18 mouse cellular contexts compared by ENCODE assay signal in the genomic region with DNA sequence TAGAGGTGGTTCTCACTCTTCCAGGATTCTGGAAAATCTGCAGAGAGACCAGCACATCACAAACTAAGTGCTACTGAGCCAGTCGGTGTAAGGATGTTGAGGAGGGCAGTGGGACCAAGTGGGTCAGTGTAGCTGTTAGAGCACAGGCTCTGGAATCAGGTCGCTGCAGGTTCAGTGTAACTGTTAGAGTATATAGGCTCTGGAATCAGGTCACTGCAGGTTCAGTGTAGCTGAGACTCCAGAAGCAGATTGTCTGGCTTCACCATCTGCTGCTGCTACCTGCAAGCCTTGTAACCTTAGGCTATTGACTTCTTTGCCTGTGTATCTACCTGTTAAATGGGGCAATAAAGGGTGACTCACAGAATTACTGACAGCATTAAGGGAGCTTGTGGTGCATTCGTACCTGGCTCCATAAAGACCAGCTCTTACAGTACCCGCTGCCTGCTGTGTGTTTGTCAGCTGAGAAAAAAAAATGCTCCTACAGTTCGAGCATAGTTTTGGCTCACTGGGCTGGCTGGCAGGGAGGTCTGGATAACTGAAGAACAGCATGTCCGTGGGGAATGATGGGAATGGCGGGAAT. TPM values are rescaled to one million over a fixed set of nuclear protein-coding genes. Genes with fewer than 3 reads are reported as not detected.
DNase-seq lines count a peak whose midpoint lies in the region; ATAC-seq and TF ChIP-seq lines count a peak whose summit lies in the region.
"Had no signal": no experiment of that assay in that cellular context is flagged by ENCODE, and none has a peak within 500 bp of the region (broad histone marks: within the 10 kb centered on the region; RNA-seq: fewer than 3 reads in every experiment).

No protein-coding gene starts in this region.

- in situ Hi-C loops in Patski (cut with MboI; ENCODE audit: low pct_unique_long_range_greater_than_20kb): loop anchor here (10.0 kb wide), 1 partner anchor 406 kb away; the partner anchor contains the start of gene Mad2l1

- POLR2A ChIA-PET in Patski (lab: Charles Lee): interaction anchor here (0.9 kb wide), 1 partner anchor 12 kb away, joined by 3 read pairs; no protein-coding TSS in a partner anchor

- peak; percentile 32 for ATAC-seq in Patski
- ATAC-seq: forebrain, embryonic 13.5 days; liver, embryonic 12.5 days had no signal

- no peaks in the 10 kb centered on the region for H3K9me3 ChIP-seq in heart, embryonic 10.5 days
- H3K9me3 ChIP-seq: forebrain, embryonic 13.5 days; kidney, embryonic 15.5 days; limb, embryonic 12.5 days; liver, embryonic 12.5 days had no signal

- DNase-seq in heart, embryonic 10.5 days (ENCODE audit: low spot score): peak; percentile 68
- DNase-seq in heart, postnatal 4 days: no peak
- DNase-seq in Muller cell, postnatal 12 days (ENCODE audit: inconsistent ontology term): peak; percentile 33
- DNase-seq in Patski (ENCODE audit: low read depth, low spot score): no peak
- peak; percentile 31 for DNase-seq in cerebellum, adult 9-11 months
- DNase-seq in gastrocnemius, postnatal 4 days (ENCODE audit: low spot score in 2 of 2): no peak
- DNase-seq in right cerebral cortex, postnatal 36 days (ENCODE audit: low spot score in 2 of 2): no peak
- DNase-seq: adrenal gland, postnatal 14 days; gastrocnemius, postnatal 10 days; kidney, postnatal 4 days; lung, adult 2 months; right cerebral cortex, postnatal 4 days; thymus, adult 2 months had no signal

- H3K4me3 ChIP-seq in heart, embryonic 10.5 days: no peak overlapping the region
- H3K4me3 ChIP-seq: erythroblast, embryonic 14.5 days; forebrain, embryonic 13.5 days; kidney, embryonic 15.5 days; limb, embryonic 12.5 days; liver, embryonic 12.5 days had no signal

- CTCF ChIA-PET in Patski (lab: Charles Lee): interaction anchor here (0.6 to 2.2 kb wide), 7 partner anchors 10 to 218 kb away, joined by 3 to 9 read pairs (median 5); no protein-coding TSS in a partner anchor

- 54% methylated on average over 7 of the region's 7 CpGs for WGBS in heart, embryonic 10.5 days

- no peak overlapping the region for H3K27ac ChIP-seq in heart, embryonic 10.5 days
- H3K27ac ChIP-seq: forebrain, embryonic 13.5 days; kidney, embryonic 15.5 days; limb, embryonic 12.5 days; liver, embryonic 12.5 days had no signal

- TF ChIP-seq CTCF in Patski (IDR thresholded peaks at IDR 0.05): no peak

- no peaks in the 10 kb centered on the region for H3K27me3 ChIP-seq in heart, embryonic 10.5 days (ENCODE audit: insufficient read depth, poor library complexity, severe bottlenecking)
- H3K27me3 ChIP-seq in Patski: no peaks in the 10 kb centered on the region
- H3K27me3 ChIP-seq: forebrain, embryonic 13.5 days; kidney, embryonic 15.5 days; limb, embryonic 12.5 days; liver, embryonic 12.5 days had no signal

- H3K4me1 ChIP-seq in heart, embryonic 10.5 days: peaks cover 28% of the 10 kb centered on the region; the same call in 1 of the 2 replicates

- H3K36me3 ChIP-seq in heart, embryonic 10.5 days: no peaks in the 10 kb centered on the region
- H3K36me3 ChIP-seq: kidney, embryonic 15.5 days; limb, embryonic 12.5 days; liver, embryonic 12.5 days had no signal

RNA-seq across cellular contexts. Expression of gene Gng12, which starts 44.5 kb away (rescaled TPM):
- polyA plus RNA-seq in heart, embryonic 10.5 days (2016; fragmentation: Nextera tagmentation; extraction: Ambion mirVana): 60.0 and 60.9 TPM in 2 replicates
- 10 to 100 TPM; 60.9 to 63.1 TPM for total RNA-seq in heart, postnatal 4 days (2021)
- polyA plus RNA-seq in Patski (2021): 169 TPM
- total RNA-seq in gastrocnemius, postnatal 4 days (2021): 10 to 100 TPM; 49.3 to 53.6 TPM

Comparison
In these comparisons a context has a peak if more than half of its experiments do, and no peak if none do; other contexts are left out.
1. DNase-seq: peak in heart, embryonic 10.5 days (single experiment), Muller cell, postnatal 12 days (single experiment) and cerebellum, adult 9-11 months (single experiment); none in heart, postnatal 4 days (single experiment), Patski (single experiment), gastrocnemius, postnatal 4 days (0 of 2) and right cerebral cortex, postnatal 36 days (0 of 2).